Mouse (Mus musculus): ENCODE results near the gene Zfp839. TPM values are rescaled to one million over a fixed set of nuclear protein-coding genes. Genes with fewer than 3 reads are reported as not detected.
"Not testable (repeated sequence)": the region's sequence is repeated elsewhere in the genome, so short reads cannot be mapped to it uniquely, and the experiment has no call there.

Zfp839 gene
- polyA plus RNA-seq, 1 experiment from 2014 or later: 6.2 TPM

DNA sequence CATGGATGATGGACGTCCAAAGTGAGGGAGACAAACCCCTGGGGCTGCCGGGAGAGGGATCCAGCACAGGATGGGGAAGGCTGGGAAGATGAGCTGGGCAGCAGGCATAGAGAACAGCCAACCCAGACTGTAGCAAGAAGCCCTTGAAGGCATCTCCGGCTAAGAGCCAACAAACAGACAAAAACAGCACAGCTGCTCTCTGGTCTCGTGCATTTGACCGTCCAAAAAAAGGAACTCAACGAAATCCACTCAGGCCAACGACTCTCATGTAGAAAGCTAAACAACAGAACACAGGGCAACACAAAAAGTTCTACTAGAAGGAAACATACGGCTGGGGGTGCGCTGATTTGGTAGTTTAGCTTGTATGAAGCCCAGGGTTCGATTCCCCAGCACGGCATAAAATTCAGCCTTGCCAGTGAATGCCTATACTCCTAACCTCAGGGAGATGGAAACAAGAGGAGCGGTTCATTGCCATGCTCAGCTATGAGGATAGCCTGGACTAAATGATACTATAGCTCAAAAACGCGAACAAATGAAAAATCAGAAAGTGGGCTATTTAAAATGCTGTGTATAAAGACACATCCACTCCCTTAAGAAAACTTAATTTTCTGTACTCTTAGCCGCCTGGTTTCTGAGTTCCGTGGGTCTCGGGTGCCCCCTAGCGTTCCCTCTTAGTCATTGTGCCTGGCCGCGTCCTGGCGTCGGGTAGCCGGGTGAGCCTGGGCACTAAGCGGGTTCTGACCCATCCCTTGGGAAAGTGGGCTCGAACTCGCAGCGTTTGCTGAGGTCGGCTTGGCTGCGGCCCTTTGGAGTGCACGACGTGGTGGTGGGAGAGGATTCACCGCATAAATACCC lies 6.6 kb upstream of the Zfp839 start:
- peaks cover 23% of the 10 kb centered on the region for H3K4me1 ChIP-seq
- H3K9ac ChIP-seq: peak overlapping the region; percentile 49
- H3K9me3 ChIP-seq: no peaks in the 10 kb centered on the region
- no peak for ATAC-seq (ENCODE audit: borderline replicate concordance, extremely low read depth, low FRiP score, low TSS enrichment)
- H3K4me3 ChIP-seq: peak overlapping the region; percentile 62
- 17% methylated on average over 32 of the region's 32 CpGs for WGBS
- H3K36me3 ChIP-seq: no peaks in the 10 kb centered on the region
- H3K4me2 ChIP-seq: peak overlapping the region; percentile 84
- H3K27me3 ChIP-seq: no peaks in the 10 kb centered on the region
- 0 out of 2 replicates have a peak overlapping the region, but pooled peaks have one; percentile 85 for H3K27ac ChIP-seq

DNA sequence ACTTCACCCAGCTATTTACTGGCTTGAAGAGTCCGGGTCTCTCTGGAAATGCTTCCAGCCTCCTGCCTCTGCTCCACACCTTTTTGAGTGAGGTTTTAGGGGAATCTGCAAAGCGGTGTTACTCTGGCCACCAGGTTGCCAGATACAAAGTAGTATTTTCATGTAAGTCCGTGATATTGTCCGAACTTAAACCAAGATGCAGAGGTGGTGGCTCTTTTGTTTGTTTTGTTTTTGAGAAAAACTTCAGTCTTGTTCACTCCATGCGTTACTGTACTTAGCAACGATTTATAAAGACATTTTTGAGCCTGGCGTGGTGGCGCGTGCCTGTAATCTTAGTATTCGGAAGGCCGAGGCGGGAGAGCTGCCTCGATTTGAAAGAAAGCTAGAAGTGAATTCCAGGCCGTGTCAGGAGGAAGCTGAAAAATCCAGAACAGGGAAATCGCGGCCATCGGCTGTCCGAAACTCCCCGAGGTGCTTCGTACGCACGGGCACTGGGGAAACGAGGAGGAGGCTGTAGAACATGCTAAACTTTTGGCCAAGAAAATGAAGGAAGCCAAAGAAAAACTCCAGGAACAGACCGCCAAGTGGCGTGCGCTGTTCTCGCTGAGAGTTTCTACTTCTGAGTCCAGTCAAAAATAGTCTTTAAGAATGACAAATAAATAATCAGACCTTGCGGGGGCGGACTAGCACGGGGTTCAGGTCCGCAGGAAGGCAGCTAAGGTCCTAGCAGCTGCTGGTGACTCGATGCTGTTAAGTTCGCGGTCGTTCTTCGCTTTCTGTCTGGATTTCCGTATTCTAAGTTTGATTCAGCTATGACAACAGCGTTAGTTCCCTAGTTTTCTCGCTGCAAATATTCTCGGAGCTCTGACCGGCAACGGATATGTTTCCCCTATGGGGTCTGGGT lies 5.6 kb upstream of the Zfp839 start:
- under 1% methylated on average over 42 of the region's 42 CpGs for WGBS
- Histone ChIP-seq H3K9ac (peak overlapping the region; percentile 49), H3K4me1 (peaks cover 23% of the 10 kb centered on the region), H3K4me2 (peak overlapping the region; percentile 84), H3K9me3 (no peaks in the 10 kb centered on the region), H3K36me3 (no peaks in the 10 kb centered on the region), H3K27me3 (no peaks in the 10 kb centered on the region), H3K4me3 (peak overlapping the region; percentile 62), H3K27ac (peak overlapping the region; percentile 85)
- ATAC-seq (ENCODE audit: borderline replicate concordance, extremely low read depth, low FRiP score, low TSS enrichment): peak; percentile 31; the same call in 1 of the 2 replicates

DNA sequence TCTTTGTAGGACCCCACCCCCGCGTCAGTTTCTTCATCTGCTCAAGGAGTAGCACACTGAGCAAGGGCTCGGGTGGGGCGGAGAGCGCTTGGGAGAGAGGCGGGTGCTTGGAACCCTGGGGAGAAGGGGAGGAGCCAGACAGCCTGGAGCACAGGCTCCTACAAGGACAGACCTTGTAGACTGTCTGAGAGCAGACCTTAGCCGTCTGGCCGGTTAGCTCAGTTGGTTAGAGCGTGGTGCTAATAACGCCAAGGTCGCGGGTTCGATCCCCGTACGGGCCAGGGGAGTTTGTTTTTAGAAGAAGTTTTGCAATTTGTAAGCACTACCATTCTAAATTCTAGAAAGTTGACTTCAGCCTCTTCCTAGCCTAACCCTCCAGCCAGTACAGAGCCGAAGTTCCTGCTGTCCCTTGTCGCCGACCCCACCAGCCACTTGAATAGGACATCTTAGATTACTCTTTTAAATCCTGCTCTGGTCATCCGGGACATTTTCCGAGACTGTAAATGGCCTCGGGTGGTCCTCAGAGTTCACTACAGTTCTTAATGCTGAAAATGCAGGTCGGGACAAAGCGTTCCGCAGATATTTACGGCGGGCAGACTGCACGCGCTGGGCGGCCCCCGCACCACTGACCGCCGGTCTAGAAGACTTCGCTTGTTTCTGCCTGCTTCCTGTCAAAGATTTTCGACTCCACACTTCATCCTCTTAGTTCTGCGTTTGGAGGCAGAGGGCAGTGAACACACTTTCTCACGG lies 4.7 kb upstream of the Zfp839 start:
- H3K27ac ChIP-seq: peak overlapping the region; percentile 85
- H3K4me1 ChIP-seq: peaks cover 23% of the 10 kb centered on the region
- peak overlapping the region; percentile 84 for H3K4me2 ChIP-seq
- WGBS: under 1% methylated on average over 36 of the region's 36 CpGs
- H3K27me3 ChIP-seq: no peaks in the 10 kb centered on the region
- H3K9me3 ChIP-seq: no peaks in the 10 kb centered on the region
- no peaks in the 10 kb centered on the region for H3K36me3 ChIP-seq
- peak overlapping the region; percentile 62 for H3K4me3 ChIP-seq
- peak overlapping the region; percentile 54 for H3K9ac ChIP-seq
- peak; percentile 93 for ATAC-seq (ENCODE audit: borderline replicate concordance, extremely low read depth, low FRiP score, low TSS enrichment)

DNA sequence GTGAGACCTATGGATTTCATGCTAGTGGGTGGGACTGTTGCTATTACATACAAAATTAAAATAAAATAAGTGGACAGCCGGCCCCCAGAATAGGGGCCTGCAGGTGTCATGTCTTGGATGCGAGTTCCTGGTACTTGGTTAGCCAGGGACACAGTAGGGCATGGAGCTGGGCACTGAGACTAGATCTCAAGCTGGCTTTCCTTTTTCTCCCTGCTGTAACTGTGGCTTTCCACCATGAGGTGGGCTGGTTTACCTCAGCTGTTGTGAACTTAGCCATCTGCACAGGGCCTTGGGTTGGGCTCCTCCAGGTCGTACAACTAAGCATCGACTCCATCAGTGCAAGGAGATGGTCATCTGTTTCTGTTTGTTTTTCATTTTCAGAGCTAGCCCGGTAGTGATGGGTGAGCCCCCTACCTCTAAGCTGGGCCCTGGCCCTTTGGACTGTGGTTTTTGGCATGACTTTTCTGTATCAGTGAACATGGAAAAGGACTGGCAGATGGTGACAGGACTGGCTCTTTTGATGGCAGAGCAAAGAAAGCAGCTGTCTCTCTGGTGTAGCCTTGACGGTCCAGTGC lies 3.8 kb upstream of the Zfp839 start:
- WGBS: 65% methylated on average over 6 of the region's 6 CpGs
- Histone ChIP-seq H3K9ac (peak overlapping the region; percentile 54; the same call in 1 of the 2 replicates), H3K9me3 (no peaks in the 10 kb centered on the region), H3K36me3 (no peaks in the 10 kb centered on the region), H3K4me1 (peaks cover 28% of the 10 kb centered on the region), H3K4me2 (peak overlapping the region; percentile 84), H3K4me3 (peak overlapping the region; percentile 62), H3K27me3 (no peaks in the 10 kb centered on the region), H3K27ac (no peak overlapping the region)
- ATAC-seq (ENCODE audit: borderline replicate concordance, extremely low read depth, low FRiP score, low TSS enrichment): no peak

DNA sequence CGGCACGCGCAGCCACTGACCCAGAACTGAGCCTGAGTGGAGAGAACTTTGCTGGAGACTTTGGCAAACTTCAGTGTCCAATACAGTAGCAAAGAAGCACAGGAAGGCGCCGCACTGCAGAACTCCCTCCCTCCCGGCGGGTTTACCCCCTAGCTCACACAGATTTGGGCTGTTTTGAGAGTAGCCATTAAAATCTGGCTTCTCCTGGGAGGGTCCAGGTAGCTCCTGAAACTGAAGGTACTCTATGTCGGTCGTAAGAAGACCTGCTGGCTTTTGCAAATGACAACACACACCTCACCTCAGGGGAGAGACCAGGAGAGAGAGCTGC lies 840 bp downstream of the Zfp839 start:
- ATAC-seq (ENCODE audit: borderline replicate concordance, extremely low read depth, low FRiP score, low TSS enrichment): no peak
- H3K27me3 ChIP-seq: no peaks in the 10 kb centered on the region
- H3K27ac ChIP-seq: peak overlapping the region; percentile 75
- H3K4me1 ChIP-seq: peaks cover 17% of the 10 kb centered on the region
- 8% methylated on average over 9 of the region's 9 CpGs for WGBS
- H3K9me3 ChIP-seq: no peaks in the 10 kb centered on the region
- peak overlapping the region; percentile 89 for H3K4me3 ChIP-seq
- H3K9ac ChIP-seq: peak overlapping the region; percentile 77
- H3K4me2 ChIP-seq: peak overlapping the region; percentile 77
- peaks cover 6% of the 10 kb centered on the region; the same call in 1 of the 2 replicates for H3K36me3 ChIP-seq

DNA sequence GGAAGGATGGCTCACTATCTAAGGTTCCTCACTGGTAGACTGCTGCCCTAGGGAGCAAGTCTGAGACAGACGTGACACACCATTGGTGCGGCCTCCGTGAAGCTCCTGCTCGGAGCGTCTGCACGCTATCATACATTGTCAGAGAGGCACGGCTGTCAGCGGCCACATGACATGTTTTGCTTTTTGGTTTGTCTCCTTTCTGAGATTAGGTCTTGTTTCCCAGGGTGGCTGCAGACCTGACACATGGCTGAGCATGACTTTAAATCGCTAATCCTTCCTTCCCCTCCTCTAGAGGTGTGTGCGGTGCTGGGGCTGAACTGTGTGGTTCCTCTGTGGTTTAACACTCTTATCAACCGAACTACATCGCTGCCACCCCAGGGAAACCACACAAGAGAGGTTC lies 1.4 kb downstream of the Zfp839 start:
- peaks cover 12% of the 10 kb centered on the region for H3K4me1 ChIP-seq
- no peak overlapping the region for H3K27ac ChIP-seq
- H3K9ac ChIP-seq: no peak overlapping the region; the same call in 1 of the 2 replicates
- ATAC-seq (ENCODE audit: borderline replicate concordance, extremely low read depth, low FRiP score, low TSS enrichment): no peak
- peak overlapping the region; percentile 77 for H3K4me2 ChIP-seq
- H3K9me3 ChIP-seq: no peaks in the 10 kb centered on the region
- no peaks in the 10 kb centered on the region for H3K27me3 ChIP-seq
- peak overlapping the region; percentile 89 for H3K4me3 ChIP-seq
- 70% methylated on average over 12 of the region's 12 CpGs for WGBS
- peaks cover 11% of the 10 kb centered on the region; the same call in 1 of the 2 replicates for H3K36me3 ChIP-seq

DNA sequence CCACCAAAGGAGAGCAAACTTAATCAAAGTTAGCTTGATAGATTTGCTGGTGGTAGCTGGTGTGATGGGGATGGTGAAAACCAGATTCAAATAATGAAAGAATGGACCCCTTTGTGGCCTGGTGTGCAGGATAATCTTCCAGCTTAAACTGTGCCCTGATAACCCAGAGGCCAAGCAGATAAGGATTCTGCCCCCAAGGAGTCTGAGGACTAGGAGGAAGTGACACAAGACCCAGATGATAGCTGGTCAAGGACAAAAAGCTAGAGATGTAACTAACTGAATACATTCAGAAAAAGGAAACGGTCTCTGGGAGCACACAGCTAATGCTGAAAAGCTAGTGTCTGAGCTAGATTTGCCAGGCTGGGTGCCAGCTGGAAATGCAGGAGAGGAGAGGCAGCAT lies 1.9 kb downstream of the Zfp839 start:
- no peaks in the 10 kb centered on the region for H3K27me3 ChIP-seq
- H3K4me3 ChIP-seq: no peak overlapping the region
- H3K4me2 ChIP-seq: no peak overlapping the region
- peaks cover 15% of the 10 kb centered on the region for H3K4me1 ChIP-seq
- peaks cover 11% of the 10 kb centered on the region; the same call in 1 of the 2 replicates for H3K36me3 ChIP-seq
- no peak overlapping the region for H3K27ac ChIP-seq
- H3K9ac ChIP-seq: no peak overlapping the region
- no peak for ATAC-seq (ENCODE audit: borderline replicate concordance, extremely low read depth, low FRiP score, low TSS enrichment)
- WGBS: 74% methylated on average over 1 of the region's 1 CpGs
- H3K9me3 ChIP-seq: no peaks in the 10 kb centered on the region

DNA sequence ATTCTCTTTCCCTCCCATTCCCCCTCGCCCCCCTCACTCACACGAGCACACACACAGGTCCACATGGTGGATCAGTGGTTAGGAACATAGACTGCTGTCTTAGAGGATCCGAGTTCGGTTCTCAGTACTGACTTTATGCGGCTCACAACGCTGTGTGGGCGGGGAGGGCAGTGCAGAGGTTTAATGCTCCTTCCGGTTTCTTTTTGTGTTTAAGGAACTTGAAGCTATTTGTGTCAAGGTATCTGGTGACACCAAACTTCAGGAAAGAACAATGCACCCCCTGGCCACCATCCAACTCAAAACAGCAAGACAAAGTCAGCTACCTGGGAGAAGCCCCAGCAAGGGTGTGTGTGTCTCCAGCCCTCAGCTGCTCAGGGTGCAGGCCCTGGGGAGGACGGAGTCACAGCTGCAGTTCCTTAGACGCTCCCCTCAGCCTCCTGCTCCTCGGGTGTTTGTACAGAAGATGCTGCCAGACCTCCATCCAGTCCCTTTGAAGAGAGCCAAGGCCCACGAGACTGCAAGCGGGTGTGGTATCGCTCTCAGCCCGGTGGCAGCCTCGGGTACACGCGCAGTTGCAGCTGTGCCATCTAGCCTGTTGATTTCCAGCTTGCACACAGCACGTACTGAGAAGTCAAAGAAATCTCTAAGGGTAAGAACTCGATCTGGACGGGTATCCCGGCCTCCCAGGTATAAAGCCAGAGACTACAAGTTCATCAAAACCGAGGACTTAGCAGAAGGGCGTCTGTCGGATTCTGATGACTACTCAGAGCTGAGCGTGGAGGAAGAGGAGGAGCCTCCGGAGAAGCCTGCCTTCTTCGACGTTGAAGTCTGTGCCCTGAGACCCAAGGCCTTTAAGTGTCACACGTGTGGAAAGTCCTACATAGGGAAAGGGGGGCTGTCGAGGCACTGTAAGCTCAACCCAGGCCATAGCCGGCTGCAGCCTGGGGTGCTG lies 5.0 kb downstream of the Zfp839 start:
- Histone ChIP-seq H3K9ac (no peak overlapping the region), H3K4me1 (peaks cover 21% of the 10 kb centered on the region), H3K27ac (no peak overlapping the region), H3K27me3 (no peaks in the 10 kb centered on the region), H3K9me3 (no peaks in the 10 kb centered on the region), H3K4me2 (no peak overlapping the region), H3K36me3 (peaks cover 14% of the 10 kb centered on the region; the same call in 1 of the 2 replicates), H3K4me3 (no peak overlapping the region)
- 81% methylated on average over 32 of the region's 32 CpGs for WGBS
- ATAC-seq (ENCODE audit: borderline replicate concordance, extremely low read depth, low FRiP score, low TSS enrichment): no peak

DNA sequence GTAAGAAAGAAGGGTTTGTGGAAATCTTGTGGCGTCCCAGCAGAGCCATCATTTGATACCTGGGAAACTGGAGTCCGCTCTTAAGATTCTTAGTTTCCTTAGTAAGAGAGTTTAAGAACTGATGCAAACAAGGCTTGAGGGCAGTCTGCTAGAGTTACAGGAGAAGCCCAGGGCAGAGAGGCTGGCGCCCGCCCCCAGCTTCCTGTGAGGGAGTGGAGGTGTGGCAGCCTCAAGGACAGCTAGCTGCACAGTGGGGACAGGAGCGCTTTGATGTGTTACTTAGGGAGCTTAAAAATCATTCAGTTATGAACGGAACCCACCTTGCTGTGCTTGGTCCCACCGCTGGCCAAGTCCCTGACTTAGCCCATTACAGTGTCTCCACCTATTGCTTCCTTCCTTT lies 7.1 kb downstream of the Zfp839 start:
- Histone ChIP-seq H3K27me3 (no peaks in the 10 kb centered on the region), H3K4me2 (no peak overlapping the region), H3K4me3 (no peak overlapping the region), H3K9me3 (no peaks in the 10 kb centered on the region), H3K36me3 (peaks cover 17% of the 10 kb centered on the region), H3K27ac (no peak overlapping the region), H3K9ac (no peak overlapping the region), H3K4me1 (0 out of 2 replicates have a peak, but pooled peaks cover 9% of the 10 kb centered on the region)
- ATAC-seq (ENCODE audit: borderline replicate concordance, extremely low read depth, low FRiP score, low TSS enrichment): no peak
- 60% methylated on average over 7 of the region's 7 CpGs for WGBS

DNA sequence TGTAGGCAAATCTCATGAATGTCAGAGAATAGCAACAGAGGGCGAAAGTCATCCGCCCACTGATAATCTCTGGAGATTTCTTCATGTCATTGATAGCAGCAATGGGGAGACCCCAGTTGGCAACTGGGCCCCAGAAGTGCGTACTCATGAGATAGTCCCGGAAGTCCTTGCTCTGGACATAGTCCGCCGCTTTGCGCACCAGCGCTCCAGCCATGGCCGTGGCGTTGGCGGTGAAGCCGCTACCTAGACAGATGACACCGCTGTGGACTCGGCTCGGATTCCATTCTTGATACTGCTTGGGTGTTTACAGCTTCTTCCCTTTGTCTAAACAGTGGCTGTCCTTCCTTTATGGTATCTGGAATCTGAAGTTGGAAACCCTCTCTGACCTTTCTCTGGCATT lies 8.6 kb downstream of the Zfp839 start:
- H3K9me3 ChIP-seq; H3K9ac ChIP-seq; H3K27me3 ChIP-seq; ATAC-seq (ENCODE audit: borderline replicate concordance, extremely low read depth, low FRiP score, low TSS enrichment); H3K4me1 ChIP-seq; H3K4me3 ChIP-seq; H3K27ac ChIP-seq; H3K4me2 ChIP-seq: not testable (repeated sequence)
- H3K36me3 ChIP-seq: peaks cover 19% of the 10 kb centered on the region
- 92% methylated on average over 15 of the region's 15 CpGs for WGBS
